In genomic region chr11:98671857-98672256, GRCm38 (mm10) we compare ENCODE assay signal across 22 mouse cellular contexts. TPM values are rescaled to one million over a fixed set of nuclear protein-coding genes. Genes with fewer than 3 reads are reported as not detected.
DNase-seq lines count a peak whose midpoint lies in the region; ATAC-seq lines count a peak whose summit lies in the region.
"Had no signal": no experiment of that assay in that cellular context is flagged by ENCODE, and none has a peak within 500 bp of the region (broad histone marks: within the 10 kb centered on the region; RNA-seq: fewer than 3 reads in every experiment).

No protein-coding gene starts in this region.

- H3K4me3 ChIP-seq in megakaryocyte, embryonic 14.5 days (replicated peaks) = peak overlapping the region; percentile 78
- H3K4me3 ChIP-seq in liver, embryonic 16.5 days (ENCODE audit: low read depth, low read length) = no peak overlapping the region
- H3K4me3 ChIP-seq: neural tube, embryonic 13.5 days had no signal

- DNase-seq in MN1 (ENCODE audit: low spot score) = peak; percentile 49
- peak; percentile 61 for DNase-seq in brain, adult 2 months (ENCODE audit: low read depth, low spot score)
- no peak for DNase-seq in embryo, embryonic 10 days (ENCODE audit: low spot score)
- DNase-seq: cerebellum, adult 9-10 months; heart, postnatal 14 days; kidney, adult 2 months; lung, postnatal 36 days; spleen, adult 18-20 months; thymus, postnatal 36 days had no signal

- no peak overlapping the region for H3K27ac ChIP-seq in liver, embryonic 16.5 days (ENCODE audit: low read length)
- H3K27ac ChIP-seq: neural tube, embryonic 13.5 days had no signal

- 22% methylated on average over 5 of the region's 5 CpGs for WGBS in liver, embryonic 16.5 days (ENCODE audit: insufficient replicate concordance)

- H3K27me3 ChIP-seq in megakaryocyte, embryonic 14.5 days (replicated peaks) = peaks cover 32% of the 10 kb centered on the region
- peaks cover 6% of the 10 kb centered on the region for H3K27me3 ChIP-seq in liver, embryonic 16.5 days (ENCODE audit: control insufficient read depth, insufficient read depth, low read depth, low read length)

- ATAC-seq in megakaryocyte, adult 5-6 weeks (ENCODE audit: poor library complexity, severe bottlenecking) = no peak
- peak; percentile 58 for ATAC-seq in liver, embryonic 16.5 days (ENCODE audit: low read depth)
- no peak for ATAC-seq in cerebellum, adult (ENCODE audit: insufficient number of reproducible peaks, low FRiP score, low TSS enrichment)
- no peak for ATAC-seq in granulocyte monocyte progenitor cell, adult 5-6 weeks (replicated peaks; ENCODE audit: poor library complexity, severe bottlenecking)
- ATAC-seq: hindbrain, embryonic 16.5 days; midbrain, embryonic 16.5 days had no signal

- peaks cover 81% of the 10 kb centered on the region for H3K4me1 ChIP-seq in megakaryocyte, embryonic 14.5 days
- peaks cover 15% of the 10 kb centered on the region for H3K4me1 ChIP-seq in liver, embryonic 16.5 days (ENCODE audit: control insufficient read depth, low read depth, low read length)
- H3K4me1 ChIP-seq: neural tube, embryonic 13.5 days had no signal

- no peaks in the 10 kb centered on the region for H3K36me3 ChIP-seq in megakaryocyte, embryonic 14.5 days (replicated peaks; ENCODE audit: low read length)
- H3K36me3 ChIP-seq in liver, embryonic 16.5 days (ENCODE audit: control insufficient read depth, insufficient read depth) = no peaks in the 10 kb centered on the region
- H3K36me3 ChIP-seq: neural tube, embryonic 13.5 days had no signal

- no peaks in the 10 kb centered on the region for H3K9me3 ChIP-seq in megakaryocyte, embryonic 14.5 days
- no peaks in the 10 kb centered on the region for H3K9me3 ChIP-seq in liver, embryonic 16.5 days (replicated peaks; ENCODE audit: control insufficient read depth, low read length)
- H3K9me3 ChIP-seq: neural tube, embryonic 13.5 days had no signal

- H3K9ac ChIP-seq in liver, embryonic 16.5 days (ENCODE audit: low read depth, low read length) = no peak overlapping the region
- H3K9ac ChIP-seq: neural tube, embryonic 13.5 days had no signal

- H3K4me2 ChIP-seq in liver, embryonic 16.5 days (ENCODE audit: low read depth, low read length) = no peak overlapping the region
- H3K4me2 ChIP-seq: neural tube, embryonic 13.5 days had no signal

RNA-seq across cellular contexts. Expression of gene Gsdma, which starts 7.7 kb away (rescaled TPM):
- polyA plus RNA-seq in megakaryocyte, embryonic 14.5 days (2012; ENCODE audit: insufficient read depth, low replicate concordance) = 2.2 and 3.4 TPM in 2 replicates
- 0.25 TPM in 1 of 2 replicates, not detected in the other for total RNA-seq in megakaryocyte, adult 5-6 weeks (2015)
- total RNA-seq in megakaryocyte, adult 5-6 weeks (2017) = not detected in 2 replicates
- polyA plus RNA-seq in liver, embryonic 16.5 days (2015; fragmentation: Nextera tagmentation; extraction: Ambion mirVana) = 0.04 TPM in 1 of 2 replicates, not detected in the other
- total RNA-seq in granulocyte monocyte progenitor cell, adult 5-6 weeks (2014; fragmentation: Nextera tagmentation) = not detected in 2 replicates
- total RNA-seq in granulocyte monocyte progenitor cell, adult 5-6 weeks (2017) = not detected in 2 replicates
- total RNA-seq: heart, postnatal 14 days; left cerebral cortex, adult 8-10 months; liver, adult 2 months had no signal
- polyA plus RNA-seq: kidney, adult 2 months; liver, adult 2 months; midbrain, embryonic 16.5 days; neural tube, embryonic 13.5 days had no signal

RNA-seq across cellular contexts. Expression of gene Psmd3, which starts 10.5 kb away (rescaled TPM):
- 128 and 167 TPM in 2 replicates for polyA plus RNA-seq in megakaryocyte, embryonic 14.5 days (2012; ENCODE audit: insufficient read depth, low replicate concordance)
- 21.7 and 22.6 TPM in 2 replicates for total RNA-seq in megakaryocyte, adult 5-6 weeks (2015)
- 34.6 and 43.1 TPM in 2 replicates for total RNA-seq in megakaryocyte, adult 5-6 weeks (2017)
- polyA plus RNA-seq in liver, embryonic 16.5 days (2015; fragmentation: Nextera tagmentation; extraction: Ambion mirVana) = 86.4 and 86.5 TPM in 2 replicates
- 77.3 and 81.3 TPM in 2 replicates for total RNA-seq in granulocyte monocyte progenitor cell, adult 5-6 weeks (2014; fragmentation: Nextera tagmentation)
- 67.4 and 90.0 TPM in 2 replicates for total RNA-seq in granulocyte monocyte progenitor cell, adult 5-6 weeks (2017)

RNA-seq across cellular contexts. Expression of gene Gsdma2, which starts 25.3 kb away (rescaled TPM):
- not detected in 2 replicates for polyA plus RNA-seq in megakaryocyte, embryonic 14.5 days (2012; ENCODE audit: insufficient read depth, low replicate concordance)
- total RNA-seq in megakaryocyte, adult 5-6 weeks (2015) = not detected in 2 replicates
- not detected in 2 replicates for total RNA-seq in megakaryocyte, adult 5-6 weeks (2017)
- not detected in 2 replicates for polyA plus RNA-seq in liver, embryonic 16.5 days (2015; fragmentation: Nextera tagmentation; extraction: Ambion mirVana)
- total RNA-seq in granulocyte monocyte progenitor cell, adult 5-6 weeks (2014; fragmentation: Nextera tagmentation) = not detected in 2 replicates
- total RNA-seq in granulocyte monocyte progenitor cell, adult 5-6 weeks (2017) = not detected in 2 replicates
- total RNA-seq: left cerebral cortex, adult 8-10 months; liver, adult 2 months had no signal
- polyA plus RNA-seq: hindbrain, embryonic 16.5 days; kidney, adult 2 months; liver, adult 2 months; midbrain, embryonic 16.5 days had no signal

RNA-seq across cellular contexts. Expression of gene Csf3, which starts 29.2 kb away (rescaled TPM):
- not detected in 2 replicates for polyA plus RNA-seq in megakaryocyte, embryonic 14.5 days (2012; ENCODE audit: insufficient read depth, low replicate concordance)
- total RNA-seq in megakaryocyte, adult 5-6 weeks (2015) = not detected in 2 replicates
- not detected in 2 replicates for total RNA-seq in megakaryocyte, adult 5-6 weeks (2017)
- not detected in 2 replicates for polyA plus RNA-seq in liver, embryonic 16.5 days (2015; fragmentation: Nextera tagmentation; extraction: Ambion mirVana)
- total RNA-seq in granulocyte monocyte progenitor cell, adult 5-6 weeks (2014; fragmentation: Nextera tagmentation) = not detected in 2 replicates
- not detected in 2 replicates for total RNA-seq in granulocyte monocyte progenitor cell, adult 5-6 weeks (2017)
- total RNA-seq: heart, adult 8-10 months; heart, postnatal 14 days; left cerebral cortex, adult 8-10 months; liver, adult 2 months had no signal
- polyA plus RNA-seq: hindbrain, embryonic 16.5 days; kidney, adult 2 months; large intestine, adult 2 months; midbrain, embryonic 16.5 days; neural tube, embryonic 13.5 days; stomach, embryonic 16.5 days had no signal

RNA-seq across cellular contexts. Expression of gene Gsdma3, which starts 45.7 kb away (rescaled TPM):
- polyA plus RNA-seq in megakaryocyte, embryonic 14.5 days (2012; ENCODE audit: insufficient read depth, low replicate concordance) = not detected in 2 replicates
- not detected in 2 replicates for total RNA-seq in megakaryocyte, adult 5-6 weeks (2015)
- not detected in 2 replicates for total RNA-seq in megakaryocyte, adult 5-6 weeks (2017)
- polyA plus RNA-seq in liver, embryonic 16.5 days (2015; fragmentation: Nextera tagmentation; extraction: Ambion mirVana) = not detected in 2 replicates
- total RNA-seq in granulocyte monocyte progenitor cell, adult 5-6 weeks (2014; fragmentation: Nextera tagmentation) = not detected in 2 replicates
- not detected in 2 replicates for total RNA-seq in granulocyte monocyte progenitor cell, adult 5-6 weeks (2017)
- total RNA-seq: liver, adult 2 months had no signal
- polyA plus RNA-seq: hindbrain, embryonic 16.5 days; kidney, adult 2 months; large intestine, adult 2 months; liver, adult 2 months; midbrain, embryonic 16.5 days; neural tube, embryonic 13.5 days; stomach, embryonic 16.5 days had no signal
